Mouse (Mus musculus): ENCODE measurements around the gene Epn1. TPM values are rescaled to one million over a fixed set of nuclear protein-coding genes. Genes with fewer than 3 reads are reported as not detected.

The Epn1 gene
- polyA plus RNA-seq, 1 experiment from 2014 or later: 63.2 TPM

- H3K4me1 ChIP-seq (ENCODE audit: control insufficient read depth, insufficient read depth, low read length): peaks cover 16% of the 10 kb centered on the region
- peak overlapping the region; percentile 77 for H3K4me3 ChIP-seq (ENCODE audit: low read depth, low read length)
- no peaks in the 10 kb centered on the region for H3K9me3 ChIP-seq (ENCODE audit: control insufficient read depth, low read depth, low read length)
- H3K27ac ChIP-seq (ENCODE audit: low read length): no peak overlapping the region
- no peaks in the 10 kb centered on the region for H3K36me3 ChIP-seq (ENCODE audit: control insufficient read depth, insufficient read depth, low read length)
- peak overlapping the region; percentile 91 for H3K4me2 ChIP-seq (replicated peaks; ENCODE audit: low read depth, low read length)
- H3K9ac ChIP-seq (replicated peaks; ENCODE audit: low read depth, low read length): peak overlapping the region; percentile 30; the same call in 1 of the 2 replicates
- H3K27me3 ChIP-seq (ENCODE audit: control insufficient read depth, insufficient read depth, low read length): peaks cover 23% of the 10 kb centered on the region
- WGBS: 9% methylated on average over 32 of the region's 32 CpGs
- ATAC-seq (ENCODE audit: insufficient number of reproducible peaks, insufficient read depth, low FRiP score, low read depth): no peak
Measured at GRCm38 (mm10) chr7:5053456-5054179, 26.4 kb upstream of the Epn1 start.

DNA sequence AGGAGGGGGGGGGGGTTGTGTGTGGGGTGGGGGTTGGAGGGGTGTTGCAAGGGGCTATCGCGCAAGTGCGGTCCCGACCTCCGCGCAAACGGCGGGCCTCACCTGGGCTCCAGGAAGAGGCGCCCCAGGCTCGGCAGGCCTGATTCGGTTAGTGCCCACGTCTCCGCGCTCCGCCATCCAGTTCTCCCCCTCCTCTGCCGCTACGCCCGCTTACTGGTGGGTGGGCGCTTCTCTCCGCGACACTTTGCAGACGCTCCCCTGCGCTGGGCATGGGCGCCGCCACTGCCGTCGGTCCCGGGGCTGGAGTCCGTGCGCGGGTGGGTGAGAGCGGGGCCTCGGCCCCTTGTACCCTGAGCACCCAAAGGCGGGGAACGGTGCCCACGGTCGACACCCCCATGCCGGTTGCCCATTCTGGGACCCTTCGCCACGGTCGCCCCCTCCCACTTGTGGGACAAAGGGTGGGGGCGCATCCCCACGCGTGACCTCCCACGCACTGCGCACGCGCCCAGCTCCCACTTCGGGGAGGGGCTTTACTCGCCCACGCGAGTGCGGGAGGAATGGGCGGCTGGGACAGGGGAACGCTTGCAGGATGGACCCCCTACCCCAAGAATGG is 23.3 kb upstream of the Epn1 start:
- ATAC-seq (ENCODE audit: insufficient number of reproducible peaks, insufficient read depth, low FRiP score, low read depth): no peak
- peak overlapping the region; percentile 49 for H3K4me3 ChIP-seq (ENCODE audit: low read depth, low read length)
- H3K4me2 ChIP-seq (replicated peaks; ENCODE audit: low read depth, low read length): peak overlapping the region; percentile 60
- H3K9me3 ChIP-seq (ENCODE audit: control insufficient read depth, low read depth, low read length): no peaks in the 10 kb centered on the region
- H3K4me1 ChIP-seq (ENCODE audit: control insufficient read depth, insufficient read depth, low read length): peaks cover 16% of the 10 kb centered on the region
- H3K9ac ChIP-seq (replicated peaks; ENCODE audit: low read depth, low read length): peak overlapping the region; percentile 64
- no peaks in the 10 kb centered on the region for H3K36me3 ChIP-seq (ENCODE audit: control insufficient read depth, insufficient read depth, low read length)
- no peak overlapping the region; the same call in 1 of the 2 replicates for H3K27ac ChIP-seq (ENCODE audit: low read length)
- H3K27me3 ChIP-seq (ENCODE audit: control insufficient read depth, insufficient read depth, low read length): peaks cover 23% of the 10 kb centered on the region
- under 1% methylated on average over 55 of the region's 55 CpGs for WGBS

DNA sequence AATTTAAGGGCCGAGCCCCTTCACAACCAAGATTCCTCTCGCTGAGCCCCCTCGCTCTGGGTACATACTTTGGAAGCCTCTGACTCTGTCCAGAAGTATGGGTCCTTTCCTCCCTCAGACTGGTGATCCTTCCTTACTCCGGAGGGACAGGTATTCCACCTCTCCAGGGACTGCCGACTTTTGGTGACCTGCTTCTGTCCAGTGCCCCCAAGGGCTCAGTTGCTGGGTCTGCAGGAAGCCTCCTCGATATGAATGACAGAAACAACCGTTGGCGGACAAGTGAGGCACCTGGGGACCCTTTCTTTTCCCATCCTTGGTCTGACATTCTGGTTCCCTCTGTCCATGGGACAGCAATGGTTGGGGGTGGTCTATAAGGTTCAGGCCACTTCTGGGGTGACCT is 22.7 kb upstream of the Epn1 start:
- WGBS: 31% methylated on average over 8 of the region's 8 CpGs
- Histone ChIP-seq H3K27me3 (ENCODE audit: control insufficient read depth, insufficient read depth, low read length) (peaks cover 23% of the 10 kb centered on the region), H3K4me2 (replicated peaks; ENCODE audit: low read depth, low read length) (peak overlapping the region; percentile 60), H3K27ac (ENCODE audit: low read length) (no peak overlapping the region), H3K36me3 (ENCODE audit: control insufficient read depth, insufficient read depth, low read length) (no peaks in the 10 kb centered on the region), H3K4me3 (ENCODE audit: low read depth, low read length) (peak overlapping the region; percentile 49), H3K4me1 (ENCODE audit: control insufficient read depth, insufficient read depth, low read length) (peaks cover 15% of the 10 kb centered on the region), H3K9ac (replicated peaks; ENCODE audit: low read depth, low read length) (no peak overlapping the region), H3K9me3 (ENCODE audit: control insufficient read depth, low read depth, low read length) (no peaks in the 10 kb centered on the region)
- no peak for ATAC-seq (ENCODE audit: insufficient number of reproducible peaks, insufficient read depth, low FRiP score, low read depth)

DNA sequence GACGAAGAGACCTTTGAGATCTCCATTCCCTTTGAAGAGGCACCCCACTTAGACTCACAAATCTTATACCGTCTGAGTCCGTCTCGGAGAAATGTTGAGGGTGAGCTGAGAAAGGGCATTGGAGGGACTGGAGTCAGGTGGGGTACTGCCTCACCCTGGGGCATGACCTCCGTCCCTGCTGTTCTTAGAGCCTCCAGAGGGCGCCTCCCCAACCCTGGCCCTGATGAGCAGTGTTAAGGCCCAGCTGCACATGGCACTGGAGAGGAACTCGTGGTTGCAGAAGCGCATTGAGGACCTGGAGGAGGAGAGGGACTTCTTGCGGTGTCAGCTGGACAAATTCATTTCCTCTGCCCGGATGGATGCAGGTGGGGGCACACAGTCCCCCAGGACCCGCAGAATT is 22.2 kb upstream of the Epn1 start:
- H3K4me2 ChIP-seq (replicated peaks; ENCODE audit: low read depth, low read length): no peak overlapping the region

DNA sequence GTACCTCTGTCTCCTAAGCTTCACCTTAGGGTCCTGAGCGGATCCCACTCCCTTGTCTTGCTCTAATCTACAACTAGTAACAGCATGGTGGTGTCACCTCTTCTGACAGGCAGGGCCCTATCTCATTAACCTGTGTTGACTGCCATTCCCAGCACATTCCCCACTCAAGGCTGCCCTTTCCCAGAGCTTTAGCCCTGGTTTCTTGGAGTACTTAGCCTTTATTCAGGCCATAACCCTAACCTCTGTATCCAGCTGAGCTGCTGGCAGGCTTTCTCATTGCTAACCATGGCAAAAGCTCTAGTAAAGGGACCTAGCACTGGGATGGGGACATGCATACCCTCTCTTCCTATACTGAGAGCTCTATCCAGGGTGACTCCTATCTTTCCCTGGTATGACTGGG is 21.4 kb upstream of the Epn1 start:
- H3K27ac ChIP-seq (ENCODE audit: low read length): no peak overlapping the region
- no peaks in the 10 kb centered on the region for H3K9me3 ChIP-seq (ENCODE audit: control insufficient read depth, low read depth, low read length)
- ATAC-seq (ENCODE audit: insufficient number of reproducible peaks, insufficient read depth, low FRiP score, low read depth): no peak
- peaks cover 17% of the 10 kb centered on the region; the same call in 1 of the 2 replicates for H3K27me3 ChIP-seq (ENCODE audit: control insufficient read depth, insufficient read depth, low read length)
- H3K4me2 ChIP-seq (replicated peaks; ENCODE audit: low read depth, low read length): no peak overlapping the region
- no peak overlapping the region for H3K4me3 ChIP-seq (ENCODE audit: low read depth, low read length)
- H3K4me1 ChIP-seq (ENCODE audit: control insufficient read depth, insufficient read depth, low read length): 0 out of 2 replicates have a peak, but pooled peaks cover 4% of the 10 kb centered on the region
- 91% methylated on average over 1 of the region's 1 CpGs for WGBS
- no peak overlapping the region for H3K9ac ChIP-seq (replicated peaks; ENCODE audit: low read depth, low read length)
- H3K36me3 ChIP-seq (ENCODE audit: control insufficient read depth, insufficient read depth, low read length): no peaks in the 10 kb centered on the region

More for the DNA sequence above, 22.2 kb upstream of the Epn1 start:
- H3K4me1 ChIP-seq (ENCODE audit: control insufficient read depth, insufficient read depth, low read length): peaks cover 11% of the 10 kb centered on the region
- H3K36me3 ChIP-seq (ENCODE audit: control insufficient read depth, insufficient read depth, low read length): no peaks in the 10 kb centered on the region
- no peak overlapping the region for H3K9ac ChIP-seq (replicated peaks; ENCODE audit: low read depth, low read length)
- 42% methylated on average over 11 of the region's 11 CpGs for WGBS
- H3K9me3 ChIP-seq (ENCODE audit: control insufficient read depth, low read depth, low read length): no peaks in the 10 kb centered on the region
- ATAC-seq (ENCODE audit: insufficient number of reproducible peaks, insufficient read depth, low FRiP score, low read depth): no peak
- H3K27me3 ChIP-seq (ENCODE audit: control insufficient read depth, insufficient read depth, low read length): peaks cover 23% of the 10 kb centered on the region
- H3K27ac ChIP-seq (ENCODE audit: low read length): no peak overlapping the region
- H3K4me3 ChIP-seq (ENCODE audit: low read depth, low read length): no peak overlapping the region

GRCm38 (mm10) chr7:5059421-5059820 is 20.6 kb upstream of the Epn1 start:
- Histone ChIP-seq H3K4me1 (ENCODE audit: control insufficient read depth, insufficient read depth, low read length) (peaks cover 4% of the 10 kb centered on the region; the same call in 1 of the 2 replicates), H3K27ac (ENCODE audit: low read length) (peak overlapping the region; percentile 22; the same call in 1 of the 2 replicates), H3K9ac (replicated peaks; ENCODE audit: low read depth, low read length) (no peak overlapping the region), H3K4me3 (ENCODE audit: low read depth, low read length) (0 out of 2 replicates have a peak overlapping the region, but pooled peaks have one; percentile 63), H3K27me3 (ENCODE audit: control insufficient read depth, insufficient read depth, low read length) (peaks cover 14% of the 10 kb centered on the region; the same call in 1 of the 2 replicates), H3K9me3 (ENCODE audit: control insufficient read depth, low read depth, low read length) (no peaks in the 10 kb centered on the region), H3K36me3 (ENCODE audit: control insufficient read depth, insufficient read depth, low read length) (no peaks in the 10 kb centered on the region; the same call in 1 of the 2 replicates), H3K4me2 (replicated peaks; ENCODE audit: low read depth, low read length) (no peak overlapping the region)
- ATAC-seq (ENCODE audit: insufficient number of reproducible peaks, insufficient read depth, low FRiP score, low read depth): no peak
- 92% methylated on average over 12 of the region's 12 CpGs for WGBS

DNA sequence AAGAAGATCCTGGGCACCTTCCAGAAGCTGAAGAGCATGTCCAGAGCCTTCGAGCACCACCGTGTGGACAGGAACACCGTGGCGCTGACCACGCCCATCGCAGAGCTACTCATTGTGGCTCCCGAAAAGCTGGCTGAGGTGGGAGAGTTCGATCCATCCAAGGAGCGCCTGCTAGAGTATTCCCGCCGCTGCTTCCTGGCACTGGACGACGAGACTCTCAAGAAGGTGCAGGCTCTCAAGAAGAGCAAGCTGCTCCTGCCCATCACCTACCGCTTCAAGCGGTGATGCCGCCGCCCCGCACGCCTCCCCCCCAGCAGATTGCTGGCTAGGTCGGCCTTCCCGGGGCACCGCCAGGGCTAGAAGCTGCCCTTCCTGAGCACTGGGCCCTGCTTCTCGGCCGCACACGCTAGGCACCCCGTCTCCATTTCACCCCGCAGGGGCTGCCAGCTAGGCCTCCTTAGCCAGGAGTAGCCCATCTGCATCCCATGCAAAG is 19.8 kb upstream of the Epn1 start:
- ATAC-seq (ENCODE audit: insufficient number of reproducible peaks, insufficient read depth, low FRiP score, low read depth): no peak
- Histone ChIP-seq H3K4me3 (ENCODE audit: low read depth, low read length) (peak overlapping the region; percentile 63), H3K27ac (ENCODE audit: low read length) (peak overlapping the region; percentile 95), H3K9ac (replicated peaks; ENCODE audit: low read depth, low read length) (peak overlapping the region; percentile 73; the same call in 1 of the 2 replicates), H3K27me3 (ENCODE audit: control insufficient read depth, insufficient read depth, low read length) (peaks cover 11% of the 10 kb centered on the region; the same call in 1 of the 2 replicates), H3K36me3 (ENCODE audit: control insufficient read depth, insufficient read depth, low read length) (no peaks in the 10 kb centered on the region; the same call in 1 of the 2 replicates), H3K4me1 (ENCODE audit: control insufficient read depth, insufficient read depth, low read length) (peaks cover 4% of the 10 kb centered on the region; the same call in 1 of the 2 replicates), H3K4me2 (replicated peaks; ENCODE audit: low read depth, low read length) (peak overlapping the region; percentile 86), H3K9me3 (ENCODE audit: control insufficient read depth, low read depth, low read length) (no peaks in the 10 kb centered on the region)
- WGBS: 3% methylated on average over 27 of the region's 27 CpGs

- H3K4me1 ChIP-seq (ENCODE audit: control insufficient read depth, insufficient read depth, low read length): peaks cover 7% of the 10 kb centered on the region; the same call in 1 of the 2 replicates
- WGBS: under 1% methylated on average over 60 of the region's 60 CpGs
Measured at GRCm38 (mm10) chr7:5060944-5061773, 18.9 kb upstream of the Epn1 start.

More at GRCm38 (mm10) chr7:5060944-5061773, 18.9 kb upstream of the Epn1 start:
- ATAC-seq (ENCODE audit: insufficient number of reproducible peaks, insufficient read depth, low FRiP score, low read depth): peak; percentile 86
- Histone ChIP-seq H3K9me3 (ENCODE audit: control insufficient read depth, low read depth, low read length) (no peaks in the 10 kb centered on the region), H3K36me3 (ENCODE audit: control insufficient read depth, insufficient read depth, low read length) (no peaks in the 10 kb centered on the region; the same call in 1 of the 2 replicates), H3K27me3 (ENCODE audit: control insufficient read depth, insufficient read depth, low read length) (peaks cover 3% of the 10 kb centered on the region; the same call in 1 of the 2 replicates), H3K9ac (replicated peaks; ENCODE audit: low read depth, low read length) (peak overlapping the region; percentile 73), H3K4me3 (ENCODE audit: low read depth, low read length) (peak overlapping the region; percentile 63), H3K4me2 (replicated peaks; ENCODE audit: low read depth, low read length) (peak overlapping the region; percentile 86), H3K27ac (ENCODE audit: low read length) (peak overlapping the region; percentile 95)

Measured in stomach, embryonic 14.5 days (tissue).